Mouse (Mus musculus): ENCODE results near the gene Lcp1. TPM values are rescaled to one million over a fixed set of nuclear protein-coding genes. Genes with fewer than 3 reads are reported as not detected.

The Lcp1 gene
- 3.9 TPM for polyA plus RNA-seq (2014; fragmentation: Illumina TruSeq; extraction: RNeasy Lipid Tissue Mini Kit (QIAGEN cat#74804); ENCODE audit: low read depth, low replicate concordance)

DNA sequence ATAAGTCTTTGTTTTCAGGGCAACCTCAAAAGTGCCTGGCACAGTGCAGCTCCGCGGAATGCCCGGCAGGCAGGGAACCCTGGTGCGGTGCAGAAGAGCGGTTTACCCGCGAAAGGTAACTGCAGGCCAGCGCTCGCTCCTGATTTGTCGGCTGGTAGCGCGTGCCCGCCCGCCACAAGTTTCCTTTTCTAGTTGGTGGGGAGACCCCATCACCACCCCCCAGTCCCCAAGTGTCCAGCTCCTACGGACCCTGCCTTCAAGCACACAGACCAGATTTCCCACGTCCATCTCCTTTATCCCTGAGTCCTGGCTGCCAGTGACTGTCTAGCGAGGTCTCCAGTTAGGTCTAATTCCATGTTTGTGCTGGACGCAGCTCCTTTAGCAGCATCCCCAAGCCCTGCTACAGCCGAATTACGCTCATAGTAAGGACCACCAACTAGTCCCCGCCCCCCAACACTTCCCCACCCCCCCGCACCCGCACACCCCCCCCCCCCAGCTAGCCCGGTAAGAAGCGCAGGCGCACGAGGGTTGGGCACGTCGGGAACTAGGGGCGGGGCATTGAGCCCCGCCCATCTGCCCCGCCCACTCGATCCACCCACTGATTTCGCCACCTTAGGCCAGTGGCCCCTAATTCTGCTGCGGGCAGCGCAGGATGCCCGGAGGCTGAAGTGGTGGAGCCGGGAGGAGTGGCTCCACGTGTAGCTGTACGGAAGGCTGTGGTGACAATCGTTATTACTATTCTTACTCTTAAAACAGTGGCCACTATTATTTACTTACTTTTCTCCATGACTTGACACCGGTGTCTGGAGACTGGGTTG is at the start of gene Lcp1, which contains the start of gene Lrrc63:
Gene Lcp1 (plus strand): TSS at position 601 of the 818 bp plus-strand sequence.
Gene Lrrc63 (minus strand): TSS at position 381 of the 818 bp plus-strand sequence.

GRCm38 (mm10) chr14:75242087-75242486 is 111.2 kb downstream of the Lcp1 start, which contains the start of gene Cpb2:
TSS of gene Cpb2 (plus strand) at chr14:75242287.

Other genes with a start within 250 kb of the Lcp1 start
- 1.8 TPM for gene Lrch1, start 183.2 kb upstream of the Lcp1 start, polyA plus RNA-seq (2014; fragmentation: Illumina TruSeq; extraction: RNeasy Lipid Tissue Mini Kit (QIAGEN cat#74804); ENCODE audit: low read depth, low replicate concordance)
- 0.90 TPM for gene Rubcnl, start 115.1 kb upstream of the Lcp1 start, polyA plus RNA-seq (2014; fragmentation: Illumina TruSeq; extraction: RNeasy Lipid Tissue Mini Kit (QIAGEN cat#74804); ENCODE audit: low read depth, low replicate concordance)
- gene Lrrc63, start 220 bp upstream of the Lcp1 start, polyA plus RNA-seq (2014; fragmentation: Illumina TruSeq; extraction: RNeasy Lipid Tissue Mini Kit (QIAGEN cat#74804); ENCODE audit: low read depth, low replicate concordance), result 268 TPM
- not detected for gene Cpb2, start 111.2 kb downstream of the Lcp1 start, polyA plus RNA-seq (2014; fragmentation: Illumina TruSeq; extraction: RNeasy Lipid Tissue Mini Kit (QIAGEN cat#74804); ENCODE audit: low read depth, low replicate concordance)
- gene Zc3h13, start 153.3 kb downstream of the Lcp1 start, polyA plus RNA-seq (2014; fragmentation: Illumina TruSeq; extraction: RNeasy Lipid Tissue Mini Kit (QIAGEN cat#74804); ENCODE audit: low read depth, low replicate concordance), result 10.6 TPM

Data from testis, adult 10 weeks (tissue).